Mouse (Mus musculus) limb, embryonic 14.5 days (tissue): ENCODE measurements around the gene 9630041A04Rik. TPM values are rescaled to one million over a fixed set of nuclear protein-coding genes. Genes with fewer than 3 reads are reported as not detected.

Experiments
- ATAC-seq: fragments of 200-750 bp; cut with Nextera tagmentation; 2 replicates; pipeline ENCODE4 v1.8.0; 2017; ENCODE audit warnings: low read depth, moderate number of reproducible peaks, moderate TSS enrichment; ENCODE audit not compliant: low FRiP score
- DNase-seq: peaks from one replicate; pipeline ENCODE4 v3.0.0-alpha.2; 2015; ENCODE audit warnings: low spot score
- H3K27ac ChIP-seq: fragments of 300-500 bp; sonication (generic); replicated peaks from 2 replicates; pipeline ENCODE4 v1.5.1; 2014; ENCODE audit warnings: low read depth, mild to moderate bottlenecking, low read length, moderate library complexity, mixed read lengths
- H3K27me3 ChIP-seq: fragments of 300-500 bp; sonication (generic); 2 replicates; pipeline ENCODE4 v1.6.1; 2014; ENCODE audit warnings: low read length, mixed read lengths; ENCODE audit not compliant: control insufficient read depth, insufficient read depth
- H3K36me3 ChIP-seq: fragments of 300-500 bp; sonication (generic); 2 replicates; pipeline ENCODE4 v1.6.1; 2014; ENCODE audit warnings: mild to moderate bottlenecking, low read length, moderate library complexity, mixed read lengths; ENCODE audit not compliant: control insufficient read depth, insufficient read depth
- H3K4me1 ChIP-seq: fragments of 300-500 bp; sonication (generic); 2 replicates; pipeline ENCODE4 v1.6.1; 2014; ENCODE audit warnings: antibody characterized with exemption, low read length, mixed read lengths; ENCODE audit not compliant: control insufficient read depth, insufficient read depth
- H3K4me2 ChIP-seq: fragments of 300-500 bp; sonication (generic); replicated peaks from 2 replicates; pipeline ENCODE4 v1.6.1; 2014; ENCODE audit warnings: low read depth, mild to moderate bottlenecking, low read length, moderate library complexity; ENCODE audit not compliant: severe bottlenecking
- H3K4me3 ChIP-seq: fragments of 300-500 bp; sonication (generic); replicated peaks from 2 replicates; pipeline ENCODE4 v1.5.1; 2014; ENCODE audit warnings: low read length
- H3K9ac ChIP-seq: fragments of 300-500 bp; sonication (generic); 2 replicates; pipeline ENCODE4 v1.6.1; 2014; ENCODE audit warnings: mild to moderate bottlenecking, low read depth, low read length, moderate library complexity; ENCODE audit not compliant: severe bottlenecking
- H3K9me3 ChIP-seq: fragments of 300-500 bp; sonication (generic); 2 replicates; pipeline ENCODE4 v1.6.1; 2016; ENCODE audit warnings: low read length; ENCODE audit not compliant: control insufficient read depth
- POLR2A ChIP-seq: fragments of 200-500 bp; IDR thresholded peaks from 2 replicates; pipeline ENCODE4 v1.8.0; 2012; ENCODE audit warnings: inconsistent platforms, mild to moderate bottlenecking, moderate library complexity, borderline replicate concordance; ENCODE audit not compliant: insufficient read depth, insufficient read length; ENCODE audit errors: extremely low read depth
- WGBS: fragments of 180-500 bp; shearing (Covaris S2); extraction: QIAGEN DNeasy Blood & Tissue Kit; methylation state at CpG from one replicate; pipeline ENCODE4 v1.1.7; 2014; 5-methylcytosine and 5-hydroxymethylcytosine counted together
- polyA plus RNA-seq, 2 experiments: library from polyadenylated mRNA; depleted of rRNA in 1 of 2; stranded (reverse) in 1 of 2; unstranded in 1 of 2; fragments of >200 nt; fragmentation: Nextera tagmentation in 1 of 2; extraction: Ambion mirVana in 1 of 2; gene quantifications; 2 replicates each; pipeline versions ENCODE4 v1.2.1 to v1.2.3; 2012 to 2014

The 9630041A04Rik gene
- polyA plus RNA-seq, 2 experiments: not detected

DNA sequence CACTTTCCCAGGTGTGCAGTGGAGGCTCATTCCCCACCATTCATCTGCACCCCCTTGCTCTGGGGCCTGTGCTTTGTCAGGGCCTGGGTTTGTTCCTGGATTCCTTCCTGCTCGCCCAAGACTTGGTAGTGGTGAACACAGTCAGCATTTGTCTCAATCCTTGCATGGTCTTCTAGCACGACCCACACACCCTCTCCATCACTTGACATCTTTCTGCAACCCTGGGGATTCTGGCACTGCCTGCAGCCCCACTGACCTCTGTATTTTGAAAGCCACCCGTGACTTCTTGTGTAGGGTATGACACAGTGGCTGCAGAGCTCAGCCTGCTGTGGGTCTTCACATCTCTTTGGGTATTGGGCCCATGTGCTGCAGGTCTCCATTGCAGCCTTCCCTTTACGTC is 57.1 kb downstream of the 9630041A04Rik start:
- H3K9me3 ChIP-seq: no peaks in the 10 kb centered on the region
- no peak for TF ChIP-seq POLR2A
- WGBS: 75% methylated on average over 4 of the region's 4 CpGs

DNA sequence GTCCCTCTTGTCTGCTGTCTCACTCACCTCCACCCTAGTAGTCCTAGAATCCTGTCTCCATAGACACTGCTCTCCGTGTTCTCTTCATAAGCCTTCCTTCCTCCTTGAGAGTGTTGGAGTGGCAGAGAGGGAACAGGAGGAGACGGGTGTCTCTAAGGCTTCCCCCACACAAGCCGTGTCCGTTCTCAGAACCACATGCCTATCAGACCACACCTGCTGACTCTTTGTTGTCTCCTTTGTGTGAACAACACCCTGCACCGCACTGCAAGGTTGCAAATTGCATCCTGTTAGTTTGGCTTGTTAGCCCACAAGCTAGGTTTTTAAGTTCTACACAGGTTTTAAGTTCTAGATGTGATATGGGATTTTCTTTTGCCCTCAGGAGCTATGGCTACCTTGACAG is 57.7 kb downstream of the 9630041A04Rik start:
- 80% methylated on average over 5 of the region's 5 CpGs for WGBS
- no peak for DNase-seq
- H3K4me2 ChIP-seq: no peak overlapping the region
- H3K4me3 ChIP-seq: no peak overlapping the region
- no peak for TF ChIP-seq POLR2A
- no peaks in the 10 kb centered on the region for H3K27me3 ChIP-seq
- no peaks in the 10 kb centered on the region for H3K36me3 ChIP-seq
- no peaks in the 10 kb centered on the region for H3K4me1 ChIP-seq
- H3K27ac ChIP-seq: no peak overlapping the region
- H3K9ac ChIP-seq: no peak overlapping the region
- no peaks in the 10 kb centered on the region for H3K9me3 ChIP-seq
- ATAC-seq: no peak

More for the DNA sequence above, 57.1 kb downstream of the 9630041A04Rik start:
- Histone ChIP-seq H3K9ac (no peak overlapping the region), H3K4me3 (no peak overlapping the region), H3K36me3 (no peaks in the 10 kb centered on the region), H3K4me2 (no peak overlapping the region), H3K27me3 (no peaks in the 10 kb centered on the region), H3K27ac (no peak overlapping the region), H3K4me1 (no peaks in the 10 kb centered on the region)
- ATAC-seq (no peak), DNase-seq (no peak)

DNA sequence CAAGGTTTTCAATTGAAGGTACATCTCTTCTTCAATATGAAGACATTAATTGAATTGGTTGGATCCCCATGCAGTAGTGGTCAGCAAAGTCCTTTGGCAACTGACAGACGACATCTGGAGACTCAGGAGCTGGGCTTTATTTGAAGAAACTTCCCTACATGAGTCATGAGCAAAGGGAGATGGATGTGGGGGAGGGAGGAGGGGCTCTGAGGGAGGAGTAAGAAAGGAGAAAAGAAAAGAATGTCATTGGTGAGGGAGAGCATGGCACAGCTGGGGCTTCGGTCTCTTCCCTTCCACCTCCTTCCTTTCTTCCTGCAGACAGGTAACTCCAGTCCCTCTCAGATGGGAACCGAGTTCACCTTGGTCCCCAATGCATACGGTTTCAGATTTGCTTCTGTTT is 61.2 kb downstream of the 9630041A04Rik start:
- no peak for TF ChIP-seq POLR2A
- WGBS: 78% methylated on average over 4 of the region's 4 CpGs
- no peak overlapping the region for H3K27ac ChIP-seq

DNA sequence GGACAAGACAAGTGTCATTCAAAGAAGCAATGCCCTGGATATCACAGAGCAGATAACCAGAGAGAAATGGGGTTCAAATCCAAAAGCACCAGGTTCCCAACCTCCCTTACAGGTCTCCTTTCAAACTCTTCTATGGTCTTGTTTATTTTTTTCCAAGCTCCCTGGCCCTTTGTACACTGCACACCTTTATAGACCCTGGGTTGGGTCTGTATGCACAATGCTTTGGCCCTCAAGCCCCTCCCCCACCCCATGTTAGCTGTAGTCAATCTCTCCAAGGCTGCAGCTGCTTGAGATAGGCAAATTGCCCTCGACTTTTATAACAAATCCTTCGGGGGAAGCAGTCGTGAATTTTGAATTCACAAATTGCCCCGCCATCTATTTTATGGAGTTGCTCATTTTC is 63.2 kb downstream of the 9630041A04Rik start:
- no peak overlapping the region for H3K9ac ChIP-seq
- H3K4me2 ChIP-seq: no peak overlapping the region
- no peaks in the 10 kb centered on the region for H3K4me1 ChIP-seq

More for the DNA sequence above, 61.2 kb downstream of the 9630041A04Rik start:
- Histone ChIP-seq H3K9me3 (no peaks in the 10 kb centered on the region), H3K4me1 (no peaks in the 10 kb centered on the region), H3K4me2 (no peak overlapping the region), H3K4me3 (no peak overlapping the region), H3K27me3 (no peaks in the 10 kb centered on the region), H3K36me3 (no peaks in the 10 kb centered on the region), H3K9ac (no peak overlapping the region)
- ATAC-seq (no peak), DNase-seq (no peak)

DNA sequence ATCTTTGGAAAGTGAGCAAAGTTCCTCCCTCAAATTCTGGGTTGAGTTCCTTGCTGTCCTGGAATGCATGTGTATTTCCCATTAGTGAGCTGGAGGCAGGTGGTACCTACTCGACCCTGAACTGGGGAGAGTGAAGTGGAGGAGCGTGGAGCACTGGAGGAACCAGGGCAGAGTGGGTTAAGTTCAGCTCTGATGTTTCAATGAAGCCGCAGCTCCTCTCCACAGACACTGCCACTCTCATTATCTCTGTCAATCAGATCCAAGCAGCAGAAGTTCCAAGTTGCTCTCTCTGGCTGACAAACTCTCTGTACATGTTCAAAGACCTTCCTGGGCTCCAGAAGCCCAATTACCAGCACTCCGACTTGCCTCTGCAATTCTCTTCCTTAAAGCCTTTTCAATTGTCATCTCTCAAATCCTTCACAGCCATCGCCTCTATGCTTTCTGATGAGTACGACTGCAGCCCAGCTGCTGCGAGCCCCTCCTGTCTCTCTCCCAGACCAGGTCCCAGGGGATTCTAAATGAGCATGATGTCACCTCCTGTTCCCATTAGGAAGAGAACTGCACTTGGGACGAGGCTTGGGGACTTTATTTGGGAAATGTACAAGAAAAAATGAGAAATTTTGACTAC is 72.4 kb downstream of the 9630041A04Rik start:
- H3K36me3 ChIP-seq: no peaks in the 10 kb centered on the region
- H3K27me3 ChIP-seq: no peaks in the 10 kb centered on the region
- DNase-seq: no peak
- H3K9me3 ChIP-seq: no peaks in the 10 kb centered on the region
- no peak overlapping the region for H3K4me3 ChIP-seq
- no peak overlapping the region for H3K4me2 ChIP-seq
- no peak for TF ChIP-seq POLR2A
- no peak for ATAC-seq
- no peak overlapping the region for H3K27ac ChIP-seq
- H3K9ac ChIP-seq: no peak overlapping the region
- WGBS: 58% methylated on average over 8 of the region's 8 CpGs
- no peaks in the 10 kb centered on the region for H3K4me1 ChIP-seq

More for the DNA sequence above, 63.2 kb downstream of the 9630041A04Rik start:
- H3K27me3 ChIP-seq: no peaks in the 10 kb centered on the region
- WGBS: 46% methylated on average over 4 of the region's 4 CpGs
- ATAC-seq: no peak
- no peak overlapping the region for H3K27ac ChIP-seq
- no peak for TF ChIP-seq POLR2A
- no peaks in the 10 kb centered on the region for H3K36me3 ChIP-seq
- DNase-seq: no peak
- no peak overlapping the region for H3K4me3 ChIP-seq
- H3K9me3 ChIP-seq: no peaks in the 10 kb centered on the region
